Mouse (Mus musculus) MEL (cell line): ENCODE measurements around the gene Phf21a.

Experiments used
- CHD2 ChIP-seq: IDR thresholded peaks from 2 replicates; pipeline ENCODE4 v1.6.1; 2011; ENCODE audit warnings: low read length, improper control_type of control experiment
- CTCF ChIP-seq, 3 experiments: IDR thresholded peaks in 2 of 3; conservative IDR thresholded peaks in 1 of 3; 2 replicates each; pipeline ENCODE4 v1.5.1; 2011 to 2012; ENCODE audit warnings: low read length in 3 of 3, low read depth in 2 of 3, mild to moderate bottlenecking in 2 of 3, improper control_type of control experiment in 1 of 3, inconsistent platforms in 1 of 3, mixed read lengths in 1 of 3, moderate library complexity in 1 of 3; ENCODE audit not compliant: control insufficient read depth in 1 of 3, insufficient read depth in 1 of 3, poor library complexity in 1 of 3, severe bottlenecking in 1 of 3
- E2F4 ChIP-seq: IDR thresholded peaks from 2 replicates; pipeline ENCODE4 v1.6.1; 2011; ENCODE audit warnings: low read depth, low read length, improper control_type of control experiment, borderline replicate concordance
- EP300 ChIP-seq, 2 experiments: IDR thresholded peaks; 2 replicates each; pipeline ENCODE4 v1.6.1; 2011; ENCODE audit warnings: improper control_type of control experiment in 2 of 2, low read length in 2 of 2, low read depth in 1 of 2, mild to moderate bottlenecking in 1 of 2
- ETS1 ChIP-seq: IDR thresholded peaks from 2 replicates; pipeline ENCODE4 v1.6.1; 2012; ENCODE audit warnings: low read depth, mild to moderate bottlenecking, inconsistent platforms, low read length, improper control_type of control experiment, moderate library complexity
- GATA1 ChIP-seq: IDR thresholded peaks from 2 replicates; pipeline ENCODE4 v1.6.1; 2011; ENCODE audit warnings: low read depth, low read length, improper control_type of control experiment
- KAT2A ChIP-seq: conservative IDR thresholded peaks from 2 replicates; pipeline ENCODE4 v1.6.1; 2012; ENCODE audit warnings: low read depth, low read length, improper control_type of control experiment, inconsistent platforms
- POLR2A ChIP-seq, 2 experiments: IDR thresholded peaks; 2 replicates each; pipeline ENCODE4 v1.6.1; 2011 to 2012; ENCODE audit warnings: low read length in 2 of 2, mild to moderate bottlenecking in 2 of 2, control low read depth in 1 of 2, improper control_type of control experiment in 1 of 2, low read depth in 1 of 2, moderate library complexity in 1 of 2; ENCODE audit not compliant: control insufficient read depth in 1 of 2, insufficient read depth in 1 of 2, poor library complexity in 1 of 2
- POLR2AphosphoS5 ChIP-seq: IDR thresholded peaks from 2 replicates; pipeline ENCODE4 v1.6.1; 2012; ENCODE audit warnings: low read depth, borderline replicate concordance, mild to moderate bottlenecking, inconsistent platforms, low read length, moderate library complexity, mixed read lengths
- SIN3A ChIP-seq: IDR thresholded peaks from 2 replicates; pipeline ENCODE4 v1.6.1; 2012; ENCODE audit warnings: low read length, improper control_type of control experiment, inconsistent platforms
- TCF12 ChIP-seq: IDR thresholded peaks from 2 replicates; pipeline ENCODE4 v1.6.1; 2014; ENCODE audit warnings: low read depth, mild to moderate bottlenecking, inconsistent platforms, low read length, improper control_type of control experiment, moderate library complexity
- USF2 ChIP-seq, 2 experiments: IDR thresholded peaks; 2 replicates each; pipeline ENCODE4 v1.6.1; 2011 to 2012; ENCODE audit warnings: improper control_type of control experiment in 2 of 2, low read length in 2 of 2, borderline replicate concordance in 1 of 2, inconsistent platforms in 1 of 2, low read depth in 1 of 2, mild to moderate bottlenecking in 1 of 2; ENCODE audit not compliant: insufficient read depth in 1 of 2
- ZKSCAN1 ChIP-seq: IDR thresholded peaks from 2 replicates; pipeline ENCODE4 v1.6.1; 2012; ENCODE audit warnings: low read depth, mild to moderate bottlenecking, inconsistent platforms, low read length, improper control_type of control experiment, moderate library complexity

DNA sequence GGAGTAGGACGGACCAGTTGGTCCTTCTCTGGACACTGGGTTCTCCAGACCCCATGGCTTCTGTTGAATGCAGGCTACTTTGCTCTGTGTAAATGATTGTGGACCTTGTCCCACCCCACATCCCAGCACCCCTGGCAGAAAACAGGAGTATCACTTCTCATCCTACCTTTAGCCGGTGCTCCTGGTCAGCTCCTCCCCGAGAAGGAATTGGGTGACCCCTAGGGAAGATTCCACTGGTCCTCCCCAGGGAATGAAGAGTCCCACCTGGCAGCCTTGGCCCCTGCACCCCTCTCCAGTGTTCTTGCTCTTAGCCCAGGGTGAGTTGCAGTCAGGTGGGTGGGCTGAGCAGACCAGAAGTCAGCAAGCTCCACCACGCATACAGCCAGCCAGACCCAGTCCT lies 271.2 kb downstream of the Phf21a start:
- TF ChIP-seq EP300 (IDR thresholded peaks at IDR 0.05; ENCODE audit: low read depth in 1 of 2, low read length in 2 of 2) = no peak
- TF ChIP-seq POLR2A (IDR thresholded peaks at IDR 0.05; ENCODE audit: control insufficient read depth in 1 of 2, insufficient read depth in 1 of 2, low read depth in 1 of 2, low read length in 2 of 2, poor library complexity in 1 of 2) = no peak
- TF ChIP-seq SIN3A = no peak
- TF ChIP-seq CTCF (IDR thresholded peaks at IDR 0.05 in 2 of 3, conservative IDR thresholded peaks at IDR 0.05 in 1 of 3; ENCODE audit: control insufficient read depth in 1 of 3, insufficient read depth in 1 of 3, low read depth in 2 of 3, low read length in 3 of 3, poor library complexity in 1 of 3, severe bottlenecking in 1 of 3) = no peak
- no peak for TF ChIP-seq ZKSCAN1
- no peak for TF ChIP-seq GATA1
- TF ChIP-seq TCF12 = no peak
- TF ChIP-seq ETS1 = no peak
- no peak for TF ChIP-seq CHD2
- TF ChIP-seq USF2 (IDR thresholded peaks at IDR 0.05; ENCODE audit: borderline replicate concordance in 1 of 2, insufficient read depth in 1 of 2, low read depth in 1 of 2, low read length in 2 of 2) = no peak
- TF ChIP-seq E2F4 = no peak
- no peak for TF ChIP-seq KAT2A
- no peak for TF ChIP-seq POLR2AphosphoS5
